ENCODE assay signal across 19 mouse cellular contexts in genomic region chr19:6028991-6029390, GRCm38 (mm10).
"Had no signal": no experiment of that assay in that cellular context is flagged by ENCODE, and none has a peak within 500 bp of the region (broad histone marks: within the 10 kb centered on the region; RNA-seq: fewer than 3 reads in every experiment).

No protein-coding gene starts in this region.

- DNase-seq: kidney, adult 18-20 months; kidney, adult 9 months; kidney, postnatal 14 days; kidney, postnatal 4 days; liver; lung, adult 2 months; right cerebral cortex, adult 18-20 months; right cerebral cortex, postnatal 25 days; thymus, adult 18-20 months; thymus, postnatal 36 days had no signal

- H3K27ac ChIP-seq: limb, embryonic 10.5 days; limb, embryonic 13.5 days; liver, embryonic 12.5 days; liver, embryonic 15.5 days; midbrain, embryonic 10.5 days; midbrain, embryonic 13.5 days; neural tube, embryonic 12.5 days; neural tube, embryonic 15.5 days had no signal

- H3K4me1 ChIP-seq: limb, embryonic 10.5 days; limb, embryonic 13.5 days; megakaryocyte, embryonic 14.5 days; midbrain, embryonic 10.5 days; midbrain, embryonic 13.5 days; neural tube, embryonic 12.5 days; neural tube, embryonic 15.5 days had no signal

- H3K4me3 ChIP-seq: limb, embryonic 10.5 days; limb, embryonic 13.5 days; liver, embryonic 12.5 days; liver, embryonic 15.5 days; megakaryocyte, embryonic 14.5 days; midbrain, embryonic 10.5 days; midbrain, embryonic 13.5 days; neural tube, embryonic 12.5 days; neural tube, embryonic 15.5 days had no signal

- H3K36me3 ChIP-seq: limb, embryonic 10.5 days; limb, embryonic 13.5 days; liver, embryonic 12.5 days; liver, embryonic 15.5 days; midbrain, embryonic 10.5 days; midbrain, embryonic 13.5 days; neural tube, embryonic 12.5 days; neural tube, embryonic 15.5 days had no signal

- H3K9me3 ChIP-seq: limb, embryonic 10.5 days; limb, embryonic 13.5 days; liver, embryonic 12.5 days; liver, embryonic 15.5 days; megakaryocyte, embryonic 14.5 days; midbrain, embryonic 10.5 days; midbrain, embryonic 13.5 days; neural tube, embryonic 12.5 days; neural tube, embryonic 15.5 days had no signal

- H3K27me3 ChIP-seq: limb, embryonic 13.5 days; midbrain, embryonic 13.5 days; neural tube, embryonic 12.5 days; neural tube, embryonic 15.5 days had no signal
